Mouse (Mus musculus): ENCODE data around the gene Gm853.

DNA sequence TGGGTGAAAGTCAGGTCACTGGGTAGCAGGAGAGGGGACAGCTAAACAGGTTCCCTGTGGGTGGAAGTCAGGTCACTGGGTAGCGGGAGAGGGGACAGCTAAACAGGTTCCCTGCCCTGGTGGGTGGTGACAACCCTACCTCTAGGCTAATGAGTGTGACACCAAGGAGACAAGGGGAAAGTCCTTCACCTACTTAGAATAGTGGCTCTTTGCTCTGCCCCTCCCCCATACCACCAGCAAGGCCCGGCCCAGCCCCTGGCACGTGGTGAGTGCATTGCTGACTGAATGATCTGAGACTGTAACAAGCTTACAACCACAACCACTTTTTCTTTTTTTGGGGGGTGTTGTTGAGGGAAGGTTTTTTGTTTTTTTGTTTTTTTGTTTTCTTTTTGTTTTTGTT, 29.6 kb upstream of the Gm853 start:
- TF ChIP-seq POLR2A (IDR thresholded peaks at IDR 0.05; ENCODE audit: low read depth, low read length) (no peak), CTCF (IDR thresholded peaks at IDR 0.05; ENCODE audit: extremely low read depth, insufficient read depth, insufficient read length, insufficient replicate concordance) (no peak)
